Mouse (Mus musculus): ENCODE measurements around the gene Vtn.
A peak's percentile ranks its signal among the peaks of the same experiment; 100 is the strongest.
"Not testable (repeated sequence)": the region's sequence is repeated elsewhere in the genome, so short reads cannot be mapped to it uniquely, and the experiment has no call there.

Vtn gene

DNA sequence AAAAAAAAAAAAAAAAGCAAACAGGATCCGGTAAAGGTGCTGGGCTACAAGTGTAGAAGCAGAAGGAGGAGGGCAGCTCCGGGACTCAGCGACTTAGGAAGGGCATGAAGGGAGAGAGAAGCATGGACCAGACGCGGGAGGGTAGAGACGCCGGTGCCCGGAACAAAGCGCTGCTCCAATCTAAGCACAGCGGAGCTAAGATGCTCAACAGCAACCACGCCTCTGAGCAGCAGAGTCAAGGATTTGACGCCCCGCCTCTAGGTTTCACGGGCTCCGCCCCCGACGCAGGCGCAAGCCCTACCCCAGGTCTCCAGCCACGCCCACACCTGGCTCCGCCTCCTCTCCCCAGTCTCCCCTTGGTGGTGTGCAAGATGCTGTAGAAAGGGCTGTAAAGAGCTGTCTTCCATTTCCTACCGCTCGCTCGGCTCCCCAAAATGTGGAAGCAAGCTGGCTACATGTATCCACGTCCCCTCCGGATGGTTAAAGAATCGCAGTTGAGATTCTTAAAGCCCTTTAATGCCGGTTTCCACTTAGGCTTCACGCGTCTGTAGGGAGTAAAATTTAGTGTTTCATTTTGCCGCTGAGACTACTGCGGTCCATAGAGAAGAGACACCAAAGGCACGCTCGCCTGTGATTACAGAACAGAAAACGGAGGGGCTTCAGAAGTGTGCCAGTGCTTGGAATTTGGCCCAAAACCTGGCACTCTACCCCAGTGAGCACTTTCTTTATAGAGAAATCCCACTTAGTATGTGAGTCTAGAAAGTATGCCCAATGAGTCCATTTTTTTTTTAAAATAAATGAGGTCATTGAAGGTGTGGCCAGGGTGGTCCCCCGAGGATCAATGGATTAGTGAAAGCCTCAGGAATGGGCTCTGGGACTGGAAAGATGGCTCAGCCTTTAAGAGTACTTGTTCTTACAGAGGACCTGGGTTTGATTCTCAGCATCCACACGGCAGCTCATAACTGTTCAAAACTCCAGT, 1.1 kb upstream of the Vtn start, which contains the start of gene Sarm1:
TSS of gene Sarm1 (minus strand) at position 211 of the 979 bp plus-strand sequence.
- peak; percentile 81 for DNase-seq (ENCODE audit: low read depth, low spot score)

DNA sequence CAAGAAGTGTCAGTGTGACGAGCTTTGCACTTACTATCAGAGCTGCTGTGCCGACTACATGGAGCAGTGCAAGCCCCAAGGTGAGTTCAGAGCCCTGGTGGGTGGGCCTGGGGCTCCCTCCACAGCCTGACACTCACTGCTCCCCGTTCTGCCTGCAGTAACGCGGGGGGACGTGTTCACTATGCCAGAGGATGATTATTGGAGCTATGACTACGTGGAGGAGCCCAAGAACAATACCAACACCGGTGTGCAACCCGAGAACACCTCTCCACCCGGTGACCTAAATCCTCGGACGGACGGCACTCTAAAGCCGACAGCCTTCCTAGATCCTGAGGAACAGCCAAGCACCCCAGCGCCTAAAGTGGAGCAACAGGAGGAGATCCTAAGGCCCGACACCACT, 652 bp downstream of the Vtn start:
- no peak for DNase-seq (ENCODE audit: low read depth, low spot score)

DNA sequence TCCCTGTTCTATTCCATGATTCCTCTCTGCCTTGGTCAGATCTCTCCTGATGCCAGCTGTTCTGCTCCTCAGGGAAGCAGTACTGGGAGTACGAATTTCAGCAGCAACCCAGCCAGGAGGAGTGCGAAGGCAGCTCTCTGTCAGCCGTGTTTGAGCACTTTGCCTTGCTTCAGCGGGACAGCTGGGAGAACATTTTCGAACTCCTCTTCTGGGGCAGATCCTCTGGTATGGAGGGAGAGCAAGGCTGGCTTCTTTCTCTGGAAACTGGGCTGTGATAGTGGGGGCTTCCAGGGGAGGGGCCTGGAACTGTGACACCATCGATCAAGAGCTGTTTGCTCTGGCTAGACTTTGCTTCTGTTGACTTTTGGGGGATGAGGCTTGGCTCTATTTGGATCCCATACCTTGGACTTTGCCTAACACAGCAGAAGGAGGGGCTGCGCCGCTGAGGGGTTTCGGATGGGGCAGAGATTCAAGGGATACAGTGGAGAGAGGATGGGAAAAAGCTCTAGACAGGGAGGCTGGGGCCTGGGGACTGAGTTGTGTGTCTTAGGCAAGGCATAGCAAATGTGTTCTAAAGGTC, 1.8 kb downstream of the Vtn start:
- DNase-seq (ENCODE audit: low read depth, low spot score), result no peak

DNA sequence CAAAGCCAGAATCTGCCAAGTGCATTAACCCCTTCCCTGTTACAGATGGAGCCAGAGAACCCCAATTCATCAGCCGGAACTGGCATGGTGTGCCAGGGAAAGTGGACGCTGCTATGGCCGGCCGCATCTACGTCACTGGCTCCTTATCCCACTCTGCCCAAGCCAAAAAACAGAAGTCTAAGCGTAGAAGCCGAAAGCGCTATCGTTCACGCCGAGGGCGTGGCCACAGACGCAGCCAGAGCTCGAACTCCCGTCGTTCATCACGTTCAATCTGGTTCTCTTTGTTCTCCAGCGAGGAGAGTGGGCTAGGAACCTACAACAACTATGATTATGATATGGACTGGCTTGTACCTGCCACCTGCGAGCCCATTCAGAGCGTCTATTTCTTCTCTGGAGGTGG, 2.6 kb downstream of the Vtn start:
- no peak for DNase-seq (ENCODE audit: low read depth, low spot score)

DNA sequence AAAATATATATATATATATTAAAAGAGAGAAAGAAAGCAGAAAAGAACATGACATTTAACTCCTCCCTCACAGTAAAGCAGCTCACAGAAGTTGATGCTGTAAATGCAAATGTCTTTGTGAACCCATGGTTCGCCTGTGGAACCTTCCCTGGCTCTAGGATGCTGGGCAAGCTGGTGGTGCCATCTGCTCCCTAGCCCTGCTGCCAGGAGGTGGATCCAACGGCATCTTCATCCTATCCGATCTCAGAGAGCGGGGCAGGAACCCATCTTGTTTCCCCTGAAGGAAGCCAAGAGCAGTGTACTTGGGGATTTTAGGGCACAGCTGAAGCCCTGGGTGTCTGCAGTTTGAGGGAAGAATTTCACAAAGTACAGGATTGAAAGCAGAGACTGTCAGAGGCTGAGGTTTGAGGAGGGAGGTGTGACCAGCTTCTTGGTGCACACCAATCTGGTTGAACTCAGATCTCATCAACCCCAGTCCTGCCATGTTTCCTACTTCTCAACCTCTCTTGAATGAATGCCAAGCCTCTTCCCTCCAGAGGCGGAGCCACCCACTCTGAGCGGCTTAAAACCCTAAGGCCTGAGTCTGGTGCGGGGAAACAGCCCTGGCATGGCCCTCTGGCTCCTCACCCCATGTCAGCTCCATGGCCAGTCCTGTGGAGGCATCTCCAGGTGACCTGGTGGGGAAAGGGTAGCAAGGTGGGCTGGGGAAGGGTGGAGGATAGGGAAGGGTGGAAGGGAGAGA, 4.2 kb downstream of the Vtn start, which contains the start of gene Sebox:
TSS of gene Sebox (plus strand) at position 539 of the 742 bp plus-strand sequence.
- DNase-seq (ENCODE audit: low read depth, low spot score), result no peak

DNA sequence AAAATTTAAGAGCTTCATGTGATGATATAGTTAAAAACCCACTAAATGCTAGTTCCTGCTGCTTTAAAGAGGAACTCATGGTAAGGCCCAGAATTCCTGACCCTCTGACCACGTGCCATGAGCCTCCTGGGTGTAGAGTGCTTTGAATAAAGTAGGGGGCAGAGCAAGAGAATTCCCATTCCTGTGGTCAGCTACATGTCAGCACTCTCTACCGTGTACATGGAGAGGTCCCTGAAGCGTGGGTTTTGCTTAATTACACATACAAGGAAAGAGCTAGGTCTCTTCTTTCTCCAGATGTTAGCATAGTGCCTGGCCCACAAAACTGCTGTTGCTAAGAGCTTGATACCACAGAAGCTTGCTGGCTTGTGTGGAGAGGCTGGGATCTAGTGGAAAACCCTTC, 6.5 kb downstream of the Vtn start:
- DNase-seq (ENCODE audit: low read depth, low spot score), result no peak

DNA sequence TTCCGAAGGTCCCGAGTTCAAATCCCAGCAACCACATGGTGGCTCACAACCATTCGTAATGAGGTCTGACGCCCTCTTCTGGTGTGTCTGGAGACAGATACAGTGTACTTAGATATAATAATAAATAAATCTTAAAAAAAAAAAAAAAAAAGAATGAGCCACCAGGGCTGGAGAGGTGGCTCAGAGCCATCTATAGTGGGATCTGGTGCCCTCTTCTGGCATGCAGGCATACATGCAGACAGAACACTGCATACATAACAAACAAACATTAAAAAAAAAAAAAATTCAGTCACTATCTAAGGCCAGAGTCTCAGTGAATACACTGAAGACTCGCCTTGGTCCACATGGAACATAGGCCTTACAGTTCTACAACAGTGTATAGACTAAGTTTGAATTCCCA, 10.3 kb downstream of the Vtn start:
- DNase-seq (ENCODE audit: low read depth, low spot score), result no peak

DNA sequence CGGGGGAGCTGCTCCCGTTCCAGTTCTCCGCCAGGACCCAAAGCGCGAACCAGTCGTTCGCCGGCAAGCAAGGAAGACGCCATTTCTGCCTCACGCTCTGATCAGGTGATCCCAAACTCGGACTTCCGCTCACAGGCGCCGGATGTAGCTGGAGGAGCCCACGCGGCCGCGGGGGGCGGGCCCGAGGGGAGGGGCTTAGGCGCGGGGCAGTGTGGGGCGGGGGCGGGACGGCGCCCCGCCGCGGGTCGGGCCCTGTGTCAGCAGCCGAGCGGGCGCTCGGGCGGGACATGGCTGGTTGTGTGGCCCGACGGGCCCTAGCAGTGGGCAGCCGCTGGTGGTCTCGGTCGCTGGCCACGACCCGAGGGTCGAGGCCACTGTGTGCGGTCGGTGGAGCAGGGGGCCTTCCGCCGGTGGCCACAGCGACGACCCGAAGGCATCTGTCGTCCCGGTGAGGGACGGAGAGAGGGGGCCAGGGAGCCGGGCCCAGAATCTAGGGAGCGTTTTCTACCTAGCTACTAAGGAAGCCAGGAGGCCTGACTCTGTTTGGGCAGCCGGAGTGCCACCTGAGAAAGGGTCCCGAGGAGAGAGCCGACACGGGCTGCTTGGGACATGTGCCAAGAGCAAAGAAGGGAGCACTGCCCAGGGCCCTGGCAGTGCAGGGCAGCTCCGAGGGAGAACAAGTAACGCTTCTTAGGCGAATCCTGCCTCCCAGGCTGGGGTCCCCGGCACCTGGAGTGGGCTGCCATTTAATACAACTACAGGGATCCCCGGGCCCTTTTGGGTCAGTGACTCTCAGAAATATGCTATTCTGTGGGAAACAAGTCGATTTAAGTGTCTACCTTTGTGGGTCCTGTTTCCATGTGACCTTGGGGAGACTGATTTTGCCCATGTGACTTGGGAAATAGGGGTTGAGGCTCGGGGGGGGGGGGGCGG, 13.4 kb downstream of the Vtn start, which contains the start of the genes Tmem199 and Poldip2:
TSS of gene Tmem199 (minus strand) at position 148 of the 933 bp plus-strand sequence.
TSS of gene Poldip2 (plus strand) at position 169 of the 933 bp plus-strand sequence.
- DNase-seq (ENCODE audit: low read depth, low spot score), result peak; percentile 87

DNA sequence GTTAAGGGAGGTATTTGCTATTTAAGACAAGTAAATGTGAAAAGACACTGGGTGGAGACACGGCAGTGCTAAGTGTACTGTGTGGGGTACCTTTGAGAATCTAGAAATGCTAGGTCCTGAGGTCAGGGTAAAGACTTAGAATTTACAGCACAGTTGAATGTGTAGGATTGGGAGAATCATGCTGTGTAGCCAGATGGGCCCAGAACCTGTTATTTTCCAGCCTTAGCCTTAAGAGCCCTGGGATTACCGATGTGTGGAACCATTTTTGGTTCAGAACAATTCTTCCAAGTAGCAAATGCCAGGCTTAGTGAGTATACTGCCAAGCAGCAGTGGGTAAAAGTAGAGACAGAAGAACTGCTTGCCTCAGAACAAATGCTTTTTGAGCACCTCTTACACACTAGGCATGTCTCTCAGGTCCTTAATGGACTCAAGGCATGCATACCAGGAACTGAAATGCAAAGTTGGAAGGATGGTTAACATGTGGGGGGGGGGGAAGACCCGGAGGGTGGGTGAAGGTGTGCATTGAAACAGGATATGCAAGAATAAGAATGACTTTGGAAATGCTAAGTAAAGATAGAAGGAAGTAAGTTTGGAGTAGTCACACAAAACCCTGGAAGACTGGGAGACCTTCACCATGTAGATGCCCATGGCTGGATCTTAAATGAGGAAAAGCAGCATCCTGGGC, 14.4 kb downstream of the Vtn start:
- no peak for DNase-seq (ENCODE audit: low read depth, low spot score)

DNA sequence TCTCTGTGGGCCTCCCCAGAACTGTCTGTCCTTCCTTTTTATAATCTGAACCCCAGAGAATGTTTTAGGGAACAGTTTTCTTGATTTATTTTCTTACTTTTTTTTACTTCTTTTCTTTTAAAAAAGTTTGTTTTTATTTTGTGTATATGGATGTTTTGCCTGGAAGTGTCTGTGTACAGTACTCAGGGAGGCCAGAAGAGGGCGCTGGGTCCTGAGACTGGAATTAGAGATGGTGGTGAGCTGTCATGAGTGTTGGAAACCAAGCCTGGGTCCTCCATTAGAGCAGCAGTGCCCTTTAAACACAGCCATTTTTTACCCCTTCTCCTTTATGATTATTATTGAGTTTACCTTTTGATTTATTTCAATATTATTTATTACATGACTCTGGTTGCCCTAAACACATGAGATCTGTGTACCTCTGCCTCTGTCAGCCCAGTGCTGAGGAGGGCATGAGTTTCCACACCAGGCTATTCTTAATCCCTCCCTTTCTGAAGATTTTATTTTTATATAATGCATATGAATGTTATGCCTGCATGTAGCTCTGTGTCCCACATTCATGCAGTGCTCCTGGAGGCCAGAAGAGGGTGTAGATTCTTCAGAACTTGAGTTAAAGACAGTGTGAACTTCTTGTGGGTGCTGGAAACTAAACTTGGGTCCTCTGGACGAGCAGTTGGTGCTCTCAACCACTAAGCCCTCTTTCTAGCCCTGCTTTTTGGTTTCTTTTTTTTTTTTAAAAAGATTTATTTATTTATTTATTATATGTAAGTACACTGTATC, 16.8 kb downstream of the Vtn start:
- no peak for DNase-seq (ENCODE audit: low read depth, low spot score)

DNA sequence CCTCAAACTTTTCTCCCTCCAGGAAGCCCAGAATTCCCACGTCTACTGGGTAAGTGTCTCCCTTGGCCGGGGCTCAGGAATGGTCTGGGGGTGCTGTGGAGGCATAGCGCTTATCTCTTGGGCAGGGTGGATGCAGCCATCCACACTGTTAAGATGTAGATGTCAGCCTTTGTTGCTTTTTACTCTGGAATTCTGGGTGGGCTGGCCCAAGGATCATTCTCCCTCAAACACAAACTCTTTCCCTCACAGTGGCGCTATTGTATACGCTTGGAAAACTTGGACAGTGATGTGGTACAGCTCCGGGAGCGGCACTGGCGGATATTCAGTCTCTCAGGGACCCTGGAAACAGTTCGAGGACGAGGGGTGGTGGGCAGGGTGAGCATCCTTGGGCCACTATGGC, 20.0 kb downstream of the Vtn start:
- DNase-seq (ENCODE audit: low read depth, low spot score), result no peak

DNA sequence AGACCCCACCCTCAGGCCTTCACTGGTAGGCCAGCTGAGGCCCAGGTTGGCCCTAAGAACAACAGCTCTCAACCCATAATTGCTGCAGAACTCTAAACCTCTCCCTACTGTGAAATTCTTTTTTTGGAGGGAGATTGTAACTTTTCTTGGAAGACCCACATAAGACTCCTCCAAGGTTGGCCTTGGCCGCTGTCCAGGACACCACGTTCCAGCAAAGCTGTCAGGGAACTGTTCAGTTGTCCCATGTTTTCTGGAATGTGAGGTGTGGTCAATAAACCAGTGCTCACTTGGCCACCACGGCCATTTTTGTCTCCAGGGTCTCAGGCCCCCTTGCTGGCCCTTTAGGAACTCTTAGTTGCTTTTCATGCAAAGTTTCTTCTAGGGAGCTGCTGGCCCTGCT, 23.0 kb downstream of the Vtn start:
- DNase-seq (ENCODE audit: low read depth, low spot score), result peak; percentile 47

DNA sequence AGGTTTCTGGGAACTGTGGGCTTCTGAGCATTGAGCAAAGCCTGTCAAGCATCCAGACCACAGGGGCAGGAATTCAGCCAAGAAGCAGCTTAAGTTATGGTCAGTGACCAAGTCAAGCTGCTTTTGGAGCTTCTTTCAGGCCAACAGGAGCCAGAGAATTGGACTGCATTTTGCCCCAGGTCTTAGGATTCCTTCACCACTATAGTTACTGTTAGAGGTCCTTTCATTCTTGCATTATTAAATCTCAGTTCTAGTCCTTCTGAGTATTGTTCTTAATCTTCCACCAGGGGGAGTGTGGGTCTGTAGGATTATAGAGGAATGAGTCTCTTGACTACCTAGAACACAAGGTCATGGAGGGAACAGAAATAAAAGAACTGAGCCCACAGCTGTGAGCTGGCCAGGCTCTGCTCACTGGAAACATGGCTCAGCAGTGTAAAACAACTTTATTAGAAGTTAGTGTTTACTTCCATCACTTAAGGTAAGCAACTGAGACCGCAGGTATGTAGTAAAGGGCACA, 23.6 kb downstream of the Vtn start:
- DNase-seq (ENCODE audit: low read depth, low spot score), result no peak

DNA sequence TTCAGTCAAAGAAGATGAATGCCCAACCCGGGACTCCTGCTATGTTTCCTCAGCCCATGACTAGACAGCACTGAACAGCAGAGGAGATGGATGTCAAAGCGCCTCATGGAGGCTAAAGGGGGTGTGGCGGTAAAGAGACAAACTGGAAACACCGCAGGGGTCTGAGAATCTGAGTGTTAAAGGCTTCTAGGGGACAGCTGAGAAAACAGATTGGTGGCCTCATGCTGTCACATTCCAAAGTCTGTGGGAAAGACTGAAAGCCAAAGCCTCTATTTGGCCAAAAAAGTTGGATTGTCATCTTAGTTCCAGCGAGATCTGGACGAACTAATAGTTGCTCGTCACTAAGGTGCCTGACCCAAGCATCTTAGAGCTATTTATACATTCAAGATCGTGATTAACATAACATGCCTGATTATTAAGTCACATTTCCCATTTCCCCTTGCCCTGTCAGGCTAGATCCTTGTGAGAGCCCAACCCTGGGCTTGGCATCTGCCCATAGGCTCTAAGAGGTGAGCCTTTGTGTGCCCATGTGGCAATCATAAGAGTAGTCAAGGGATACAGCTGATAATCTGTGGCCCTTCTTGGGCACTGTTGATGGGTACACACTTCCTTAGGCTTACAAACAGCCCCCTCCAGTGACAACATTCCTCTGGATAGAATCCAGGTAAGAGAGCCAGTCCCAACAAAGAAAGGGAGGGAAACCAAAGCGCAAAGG, 24.5 kb downstream of the Vtn start:
- no peak for DNase-seq (ENCODE audit: low read depth, low spot score)

DNA sequence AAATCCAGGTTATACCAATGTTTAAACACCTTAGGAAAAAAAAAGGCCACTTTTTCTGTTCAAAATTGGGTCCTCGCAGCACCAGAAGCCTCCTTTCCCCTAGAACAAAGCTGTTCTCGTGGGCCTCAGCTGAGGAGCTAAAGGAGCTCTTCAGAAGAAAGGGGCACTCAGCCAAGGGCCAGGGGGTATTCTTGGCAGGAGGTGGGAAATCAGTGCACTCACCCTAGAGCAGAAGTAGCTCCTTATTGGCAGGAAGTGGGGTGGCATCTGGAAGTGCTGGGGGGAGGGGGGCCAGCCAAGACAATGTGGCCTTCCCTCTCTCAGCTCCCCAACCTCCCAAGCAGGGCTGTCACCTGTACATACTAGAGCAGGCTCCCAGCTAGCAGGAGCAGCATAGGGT, 25.9 kb downstream of the Vtn start:
- no peak for DNase-seq (ENCODE audit: low read depth, low spot score)

DNA sequence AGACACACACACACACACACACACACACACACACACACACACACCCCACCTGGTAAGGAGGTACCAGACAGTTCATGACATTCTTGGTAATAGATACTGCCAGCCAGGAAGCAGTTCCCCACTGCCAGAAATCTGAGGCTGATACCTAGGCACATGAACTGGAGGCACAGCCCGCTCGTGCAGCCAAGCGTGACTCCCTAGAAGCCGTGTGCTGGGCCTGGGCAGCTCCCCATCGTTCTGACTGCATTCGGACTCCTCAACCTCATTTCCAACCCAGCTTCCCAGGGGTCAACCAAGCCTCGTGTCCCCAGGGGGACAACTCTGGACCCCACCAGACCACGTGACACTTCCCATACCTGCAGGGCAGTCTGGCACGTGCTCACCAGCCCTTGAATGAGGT, 29.8 kb downstream of the Vtn start:
- no peak for DNase-seq (ENCODE audit: low read depth, low spot score)

DNA sequence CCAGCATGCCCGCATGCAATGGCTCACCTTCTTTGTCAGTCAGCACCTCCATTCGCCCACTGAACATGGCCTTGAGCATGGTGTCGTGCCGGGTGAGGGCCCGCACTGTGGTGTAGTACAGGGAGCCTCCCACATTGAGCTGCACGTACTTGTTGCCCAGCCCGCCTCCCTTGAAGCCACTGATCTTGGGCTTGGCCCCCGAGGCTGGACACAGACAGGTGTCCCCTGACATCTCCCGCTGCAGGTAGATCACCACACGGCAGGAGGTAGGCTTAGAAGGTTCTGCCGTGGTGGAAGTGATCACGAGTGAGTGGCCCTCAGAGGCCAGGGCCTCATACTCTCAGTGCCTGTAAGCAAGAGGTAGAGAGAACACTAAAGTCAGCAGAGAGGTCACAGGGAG, 31.1 kb downstream of the Vtn start:
- no peak for DNase-seq (ENCODE audit: low read depth, low spot score)

DNA sequence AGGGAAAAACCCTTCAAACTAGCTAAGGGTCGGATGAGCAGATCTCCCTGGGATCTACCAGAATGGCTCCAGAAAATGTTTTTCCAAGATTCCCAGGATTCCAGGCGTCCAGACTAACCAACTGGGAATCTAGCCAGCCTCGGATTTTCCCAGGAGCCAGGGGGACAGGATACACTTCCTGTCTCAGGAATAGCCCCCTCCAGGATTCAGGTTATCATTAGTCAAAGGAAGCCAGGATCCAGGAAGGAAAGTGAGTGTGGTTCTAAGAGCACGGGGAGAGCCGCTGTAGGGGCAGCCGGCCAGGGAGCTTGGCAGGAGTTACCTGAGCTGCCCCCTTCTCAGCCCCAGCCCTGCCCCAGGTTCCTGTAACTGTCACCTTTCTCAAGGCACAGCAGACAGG, 32.2 kb downstream of the Vtn start:
- peak; percentile 45 for DNase-seq (ENCODE audit: low read depth, low spot score)

DNA sequence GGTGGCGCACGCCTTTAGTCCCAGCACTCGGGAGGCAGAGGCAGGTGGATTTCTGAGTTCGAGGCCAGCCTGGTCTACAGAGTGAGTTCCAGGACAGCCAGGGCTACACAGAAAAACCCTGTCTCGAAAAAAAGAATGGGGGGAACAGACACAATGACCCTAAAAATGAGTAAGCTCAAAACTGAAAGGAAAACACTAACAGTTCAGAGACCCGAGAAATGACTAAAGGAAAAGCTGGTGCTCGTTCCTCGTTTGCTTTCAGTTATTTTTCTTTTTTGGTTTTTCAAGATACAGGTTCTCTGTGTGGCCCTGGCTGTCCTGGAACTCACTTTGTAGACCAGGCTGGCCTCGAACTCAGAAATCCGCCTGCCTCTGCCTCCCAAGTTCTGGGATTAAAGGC, 32.6 kb downstream of the Vtn start:
- not testable (repeated sequence) for DNase-seq (ENCODE audit: low read depth, low spot score)
